Mouse (Mus musculus): ENCODE data around the gene Synpo2. TPM values are rescaled to one million over a fixed set of nuclear protein-coding genes. Genes with fewer than 3 reads are reported as not detected.

Gene Synpo2
- 8.2 and 17.9 TPM in 2 replicates for total RNA-seq (2014; rRNA removed; ENCODE audit: low replicate concordance)
- 13.0 and 14.7 TPM in 2 replicates for polyA plus RNA-seq (2015; fragmentation: Nextera tagmentation; extraction: Ambion mirVana)

GRCm38 (mm10) chr3:123235921-123236320 lies at the start of gene Synpo2:
TSS of gene Synpo2 (minus strand) at chr3:123236149.
- Histone ChIP-seq H3K9me3 (replicated peaks; ENCODE audit: control insufficient read depth, low read length) (no peaks in the 10 kb centered on the region), H3K4me3 (ENCODE audit: low read depth, low read length) (peak within 1 kb of the TSS; percentile 68), H3K36me3 (replicated peaks; ENCODE audit: control insufficient read depth, insufficient read depth, low read length) (no peaks in the 10 kb centered on the region), H3K4me2 (ENCODE audit: low read depth, low read length) (peak within 1 kb of the TSS; percentile 76), H3K27me3 (ENCODE audit: control insufficient read depth, insufficient read depth, low read length) (no peaks in the 10 kb centered on the region), H3K9ac (replicated peaks; ENCODE audit: low read depth, low read length) (peak within 1 kb of the TSS; percentile 57), H3K27ac (ENCODE audit: low read depth) (peak within 1 kb of the TSS; percentile 58), H3K4me1 (ENCODE audit: control insufficient read depth, insufficient read depth) (peaks cover 17% of the 10 kb centered on the region)
- DNase-seq (ENCODE audit: low spot score) (peak; percentile 44), ATAC-seq (ENCODE audit: insufficient read depth, low read depth) (peak; percentile 75)
- TF ChIP-seq CTCF (IDR thresholded peaks at IDR 0.05; ENCODE audit: low read depth) (no peak), EP300 (IDR thresholded peaks at IDR 0.05; ENCODE audit: low read depth) (no peak)
- WGBS: 2% methylated on average over 20 of the region's 20 CpGs

- H3K4me3 ChIP-seq (ENCODE audit: low read depth, low read length): no peak overlapping the region
- no peak overlapping the region for H3K4me2 ChIP-seq (ENCODE audit: low read depth, low read length)
- no peak overlapping the region for H3K9ac ChIP-seq (replicated peaks; ENCODE audit: low read depth, low read length)
- no peaks in the 10 kb centered on the region for H3K27me3 ChIP-seq (ENCODE audit: control insufficient read depth, insufficient read depth, low read length)
- no peak for TF ChIP-seq EP300 (IDR thresholded peaks at IDR 0.05; ENCODE audit: low read depth)
- TF ChIP-seq CTCF (IDR thresholded peaks at IDR 0.05; ENCODE audit: low read depth): no peak
- DNase-seq (ENCODE audit: low spot score): no peak
- no peaks in the 10 kb centered on the region for H3K9me3 ChIP-seq (replicated peaks; ENCODE audit: control insufficient read depth, low read length)
- H3K36me3 ChIP-seq (replicated peaks; ENCODE audit: control insufficient read depth, insufficient read depth, low read length): peaks cover 42% of the 10 kb centered on the region
- H3K27ac ChIP-seq (ENCODE audit: low read depth): no peak overlapping the region
- no peaks in the 10 kb centered on the region for H3K4me1 ChIP-seq (ENCODE audit: control insufficient read depth, insufficient read depth)
- ATAC-seq (ENCODE audit: insufficient read depth, low read depth): no peak
Measured at GRCm38 (mm10) chr3:123285649-123286048, 49.7 kb upstream of the Synpo2 start.

- H3K36me3 ChIP-seq (replicated peaks; ENCODE audit: control insufficient read depth, insufficient read depth, low read length): peaks cover 47% of the 10 kb centered on the region
- no peak overlapping the region for H3K4me3 ChIP-seq (ENCODE audit: low read depth, low read length)
- no peaks in the 10 kb centered on the region for H3K9me3 ChIP-seq (replicated peaks; ENCODE audit: control insufficient read depth, low read length)
- TF ChIP-seq EP300 (IDR thresholded peaks at IDR 0.05; ENCODE audit: low read depth) (no peak), CTCF (IDR thresholded peaks at IDR 0.05; ENCODE audit: low read depth) (no peak)
- 92% methylated on average over 5 of the region's 5 CpGs for WGBS
- ATAC-seq (ENCODE audit: insufficient read depth, low read depth) (no peak), DNase-seq (ENCODE audit: low spot score) (no peak)
- H3K4me2 ChIP-seq (ENCODE audit: low read depth, low read length): no peak overlapping the region
- H3K9ac ChIP-seq (replicated peaks; ENCODE audit: low read depth, low read length): no peak overlapping the region
- H3K27ac ChIP-seq (ENCODE audit: low read depth): no peak overlapping the region
- no peaks in the 10 kb centered on the region for H3K27me3 ChIP-seq (ENCODE audit: control insufficient read depth, insufficient read depth, low read length)
- no peaks in the 10 kb centered on the region for H3K4me1 ChIP-seq (ENCODE audit: control insufficient read depth, insufficient read depth)
Measured at GRCm38 (mm10) chr3:123284284-123284683, 48.3 kb upstream of the Synpo2 start.

- no peak overlapping the region for H3K27ac ChIP-seq (ENCODE audit: low read depth)
- no peak for TF ChIP-seq EP300 (IDR thresholded peaks at IDR 0.05; ENCODE audit: low read depth)
- no peak for TF ChIP-seq CTCF (IDR thresholded peaks at IDR 0.05; ENCODE audit: low read depth)
- 48% methylated on average over 12 of the region's 12 CpGs for WGBS
- no peak overlapping the region for H3K4me2 ChIP-seq (ENCODE audit: low read depth, low read length)
- H3K27me3 ChIP-seq (ENCODE audit: control insufficient read depth, insufficient read depth, low read length): no peaks in the 10 kb centered on the region
- H3K36me3 ChIP-seq (replicated peaks; ENCODE audit: control insufficient read depth, insufficient read depth, low read length): peaks cover 59% of the 10 kb centered on the region
- H3K4me3 ChIP-seq (ENCODE audit: low read depth, low read length): no peak overlapping the region
- ATAC-seq (ENCODE audit: insufficient read depth, low read depth): no peak
- no peak overlapping the region for H3K9ac ChIP-seq (replicated peaks; ENCODE audit: low read depth, low read length)
- no peaks in the 10 kb centered on the region for H3K9me3 ChIP-seq (replicated peaks; ENCODE audit: control insufficient read depth, low read length)
- H3K4me1 ChIP-seq (ENCODE audit: control insufficient read depth, insufficient read depth): no peaks in the 10 kb centered on the region
- no peak for DNase-seq (ENCODE audit: low spot score)
Measured at GRCm38 (mm10) chr3:123282866-123283615, 47.1 kb upstream of the Synpo2 start.

- peak; percentile 43 for DNase-seq (ENCODE audit: low spot score)
- peak; percentile 57 for ATAC-seq (ENCODE audit: insufficient read depth, low read depth)
- Histone ChIP-seq H3K9ac (replicated peaks; ENCODE audit: low read depth, low read length) (peak overlapping the region; percentile 74), H3K4me1 (ENCODE audit: control insufficient read depth, insufficient read depth) (peaks cover 13% of the 10 kb centered on the region), H3K27me3 (ENCODE audit: control insufficient read depth, insufficient read depth, low read length) (no peaks in the 10 kb centered on the region), H3K4me3 (ENCODE audit: low read depth, low read length) (peak overlapping the region; percentile 88), H3K36me3 (replicated peaks; ENCODE audit: control insufficient read depth, insufficient read depth, low read length) (peaks cover 34% of the 10 kb centered on the region), H3K27ac (ENCODE audit: low read depth) (peak overlapping the region; percentile 83), H3K9me3 (replicated peaks; ENCODE audit: control insufficient read depth, low read length) (no peaks in the 10 kb centered on the region), H3K4me2 (ENCODE audit: low read depth, low read length) (peak overlapping the region; percentile 73)
- no peak for TF ChIP-seq EP300 (IDR thresholded peaks at IDR 0.05; ENCODE audit: low read depth)
- no peak for TF ChIP-seq CTCF (IDR thresholded peaks at IDR 0.05; ENCODE audit: low read depth)
- WGBS: under 1% methylated on average over 25 of the region's 25 CpGs
Measured at GRCm38 (mm10) chr3:123267741-123268201, 31.8 kb upstream of the Synpo2 start.

Data from heart, postnatal 0 days (tissue).